Mouse (Mus musculus): ENCODE data around the gene Perm1. TPM values are rescaled to one million over a fixed set of nuclear protein-coding genes. Genes with fewer than 3 reads are reported as not detected.

The Perm1 gene
- under 1 TPM; 0.25 to 0.33 TPM for total RNA-seq (2021)
- long read RNA-seq, experiment 1: 0 reads
- long read RNA-seq, experiment 2, partial matches to known transcripts: 0 of 1 reads
- long read RNA-seq, experiment 2, other reads (novel, unspliced or antisense): 1 of 1 reads

DNA sequence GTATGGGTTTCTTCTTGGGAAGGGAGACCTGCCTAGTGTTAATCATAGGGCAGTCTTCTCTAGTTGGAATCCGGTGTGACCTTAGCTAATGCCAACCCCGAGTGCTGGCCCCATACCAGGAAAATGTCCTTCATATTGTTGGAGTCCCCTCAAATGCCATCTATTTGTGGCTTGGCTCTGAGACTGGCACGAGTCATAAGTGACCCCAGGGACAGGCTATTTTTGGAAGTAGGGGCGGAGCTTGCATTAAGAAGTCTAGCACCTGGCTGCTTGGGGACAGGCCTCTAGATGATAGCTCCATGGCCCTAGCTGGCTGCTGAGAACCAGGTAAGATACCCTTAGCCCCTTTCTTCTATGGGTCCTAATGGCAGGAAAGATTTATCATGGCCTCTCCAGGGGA, at the start of gene Perm1:
Gene Perm1, plus strand, starts transcription at position 220 of the 400 bp plus-strand sequence.
- no peak for DNase-seq (ENCODE audit: low spot score in 2 of 2)

DNA sequence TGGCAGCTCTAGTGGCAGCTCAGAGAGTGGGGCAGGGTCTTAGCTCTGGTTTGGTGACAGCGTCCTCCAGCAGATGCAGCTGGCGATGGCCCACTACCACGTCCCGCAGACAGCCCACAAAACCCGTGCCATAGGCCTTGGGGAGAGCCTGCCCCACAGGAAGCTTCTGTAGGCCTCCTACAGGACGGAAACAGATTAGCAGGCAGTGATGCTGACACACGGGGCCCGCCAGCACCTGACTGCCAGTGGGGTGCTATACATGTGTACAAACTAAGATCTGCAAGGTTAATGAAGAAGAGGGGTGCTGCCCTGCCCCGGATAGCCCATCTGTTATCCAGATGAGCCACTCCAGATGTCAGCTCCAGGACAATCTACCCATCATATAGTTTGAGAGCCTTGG, 49.2 kb upstream of the Perm1 start:
- DNase-seq (ENCODE audit: low spot score in 2 of 2): no peak

DNA sequence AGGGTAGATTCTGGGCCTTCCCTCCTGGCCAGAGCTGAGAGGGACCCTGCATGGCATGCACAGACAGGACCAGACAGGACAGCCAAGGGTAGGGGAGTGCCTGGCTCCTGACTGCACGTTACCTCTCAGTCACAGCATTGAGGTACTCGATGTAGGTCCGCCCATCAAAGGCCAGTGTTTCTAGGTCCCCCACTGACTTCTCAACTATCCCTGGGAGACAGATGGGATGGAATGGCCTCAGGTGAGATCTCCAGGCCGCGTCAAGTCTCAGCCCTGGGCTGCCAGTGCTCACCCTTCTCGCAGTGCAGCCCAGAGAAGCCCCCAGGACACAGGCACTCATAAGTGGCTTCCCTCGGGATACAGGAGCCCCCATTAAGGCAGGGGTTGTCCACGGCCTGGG, 47.1 kb upstream of the Perm1 start:
- peak in 1 of 2 experiments; percentile 0 for DNase-seq (ENCODE audit: low spot score in 2 of 2)

DNA sequence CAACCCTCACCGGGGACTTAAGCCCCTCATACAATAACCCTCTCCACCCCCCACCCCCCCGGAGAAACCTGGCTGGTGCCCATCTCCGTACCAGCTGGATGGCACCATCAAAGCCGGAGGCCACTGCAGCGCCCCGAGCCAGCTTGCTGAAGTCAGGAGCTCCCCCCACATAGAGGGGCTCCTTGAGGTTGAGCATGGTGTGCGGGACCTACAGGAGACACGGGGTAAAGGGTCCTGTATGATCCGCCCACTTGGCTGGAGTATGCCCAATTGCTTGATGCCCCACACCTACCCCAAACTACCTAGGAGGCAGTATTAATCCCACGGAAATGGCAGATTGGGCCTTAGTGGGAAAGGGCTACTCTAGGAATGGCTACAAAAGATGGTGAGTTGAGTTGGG, 46.5 kb upstream of the Perm1 start:
- DNase-seq (ENCODE audit: low spot score in 2 of 2): no peak

DNA sequence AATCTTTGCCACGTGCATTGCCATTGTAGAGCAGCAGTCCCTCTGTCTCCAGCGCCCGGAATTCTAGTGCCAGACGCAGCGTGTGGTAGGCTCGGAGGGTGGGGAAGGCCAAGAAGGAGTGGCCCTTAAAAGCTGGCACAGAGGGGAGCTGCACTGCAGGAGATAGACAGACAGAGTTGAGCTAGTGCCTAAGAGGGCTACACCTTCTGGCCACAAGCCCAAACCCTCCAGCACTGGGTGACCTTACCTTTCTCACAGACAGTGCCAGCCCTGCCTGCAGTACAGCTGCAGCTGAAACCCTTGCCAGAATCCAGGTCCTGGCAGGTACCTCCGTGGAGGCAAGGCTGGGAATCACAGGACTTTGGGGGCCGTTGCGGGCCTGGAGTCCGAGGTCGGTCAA, 43.8 kb upstream of the Perm1 start:
- no peak for DNase-seq (ENCODE audit: low spot score in 2 of 2)

DNA sequence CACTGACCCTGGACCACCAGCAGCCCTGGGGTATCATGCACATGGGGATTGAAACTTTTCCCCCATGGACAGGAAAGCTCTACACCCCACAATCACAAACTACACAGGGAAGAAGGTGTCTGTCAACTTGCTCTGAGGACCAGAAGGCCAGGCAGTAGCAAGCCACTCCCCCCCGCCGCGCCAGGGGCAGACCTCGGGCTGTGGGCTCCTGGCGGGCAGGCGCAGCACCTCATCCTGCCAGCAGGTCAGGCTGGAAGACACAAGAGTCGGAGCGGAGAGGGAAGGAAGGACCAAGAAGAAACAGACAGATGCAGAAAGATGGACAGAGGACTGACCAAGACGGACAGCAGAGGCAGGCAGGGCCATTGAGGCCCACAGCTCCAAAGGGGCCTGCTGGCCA, 38.0 kb upstream of the Perm1 start:
- DNase-seq (ENCODE audit: low spot score in 2 of 2): no peak

DNA sequence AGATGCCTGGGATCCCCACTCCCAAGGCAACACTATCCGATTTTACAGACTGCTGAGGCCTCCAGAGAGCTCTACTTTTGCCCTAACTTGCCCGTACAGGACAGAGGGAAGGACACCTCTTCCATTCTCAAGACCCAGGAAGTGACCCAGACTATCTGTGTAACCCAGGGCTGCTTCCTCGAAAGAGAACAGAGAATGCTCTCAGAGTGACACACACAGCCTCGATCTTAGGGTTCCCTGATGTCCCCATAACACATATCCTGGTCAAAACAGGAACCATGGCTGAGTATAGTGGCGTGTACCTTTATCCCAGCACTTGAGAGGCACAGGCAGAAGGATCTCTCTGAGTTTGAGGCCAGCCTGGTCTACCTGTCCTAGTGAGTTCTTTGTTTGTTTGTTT, 31.9 kb upstream of the Perm1 start:
- DNase-seq (ENCODE audit: low spot score in 2 of 2): no peak

DNA sequence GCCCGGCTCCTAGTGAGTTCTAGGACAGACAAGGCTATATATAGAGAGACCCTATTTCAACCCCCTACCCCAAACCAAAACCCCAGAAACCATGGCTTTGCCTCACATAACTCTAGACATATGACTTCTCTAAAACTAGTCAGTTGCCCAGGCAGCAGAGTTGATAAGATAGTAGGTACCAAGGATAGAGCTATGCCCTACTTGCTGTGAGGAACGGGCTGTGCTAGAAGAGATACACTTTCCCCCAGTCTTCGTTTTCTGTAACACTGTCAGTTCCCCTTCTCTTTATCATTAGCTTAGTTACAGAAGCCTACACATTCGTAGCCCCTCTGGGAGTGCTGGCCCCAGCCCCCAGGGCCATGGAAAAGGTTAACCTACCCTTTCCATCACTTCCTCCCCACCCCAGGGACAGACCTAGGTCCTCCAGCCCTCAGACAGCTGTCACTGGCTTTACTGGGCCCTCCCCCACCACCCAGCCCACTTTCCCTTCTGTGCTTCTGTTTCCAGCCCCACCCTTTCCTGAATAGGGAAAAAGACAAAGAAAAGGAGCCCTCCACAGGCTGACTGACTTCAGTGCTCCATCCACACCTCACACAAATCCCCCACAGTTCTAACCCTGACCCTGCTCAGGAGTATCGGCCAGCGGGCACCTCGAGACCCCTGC, 31.2 kb upstream of the Perm1 start:
- no peak for DNase-seq (ENCODE audit: low spot score in 2 of 2)

DNA sequence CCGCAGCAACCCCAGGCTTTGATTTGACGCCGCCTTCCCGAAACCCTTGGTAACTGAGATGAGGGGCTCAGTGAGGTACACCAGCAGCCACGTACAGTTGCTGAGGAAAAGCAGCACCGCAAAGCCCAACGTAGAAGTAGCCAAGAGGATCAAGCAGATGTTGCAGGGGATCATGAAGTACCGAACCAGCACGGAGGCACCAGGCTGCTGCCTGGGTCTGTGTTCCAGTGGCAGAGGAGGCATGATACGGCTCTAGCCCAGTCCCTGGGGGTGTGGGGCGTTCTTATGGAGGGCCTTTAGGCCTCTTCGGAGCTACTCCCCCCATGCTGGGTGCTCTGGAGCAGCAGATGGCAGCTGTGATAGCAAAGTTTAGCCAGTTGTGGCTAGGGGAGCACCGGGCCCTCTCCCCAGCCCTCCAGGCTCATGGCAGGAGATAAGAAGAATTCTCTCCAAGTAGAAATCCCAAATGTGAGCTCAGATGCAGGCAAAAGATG, 30.2 kb upstream of the Perm1 start:
- peak in 1 of 2 experiments; percentile 28 for DNase-seq (ENCODE audit: low spot score in 2 of 2)

DNA sequence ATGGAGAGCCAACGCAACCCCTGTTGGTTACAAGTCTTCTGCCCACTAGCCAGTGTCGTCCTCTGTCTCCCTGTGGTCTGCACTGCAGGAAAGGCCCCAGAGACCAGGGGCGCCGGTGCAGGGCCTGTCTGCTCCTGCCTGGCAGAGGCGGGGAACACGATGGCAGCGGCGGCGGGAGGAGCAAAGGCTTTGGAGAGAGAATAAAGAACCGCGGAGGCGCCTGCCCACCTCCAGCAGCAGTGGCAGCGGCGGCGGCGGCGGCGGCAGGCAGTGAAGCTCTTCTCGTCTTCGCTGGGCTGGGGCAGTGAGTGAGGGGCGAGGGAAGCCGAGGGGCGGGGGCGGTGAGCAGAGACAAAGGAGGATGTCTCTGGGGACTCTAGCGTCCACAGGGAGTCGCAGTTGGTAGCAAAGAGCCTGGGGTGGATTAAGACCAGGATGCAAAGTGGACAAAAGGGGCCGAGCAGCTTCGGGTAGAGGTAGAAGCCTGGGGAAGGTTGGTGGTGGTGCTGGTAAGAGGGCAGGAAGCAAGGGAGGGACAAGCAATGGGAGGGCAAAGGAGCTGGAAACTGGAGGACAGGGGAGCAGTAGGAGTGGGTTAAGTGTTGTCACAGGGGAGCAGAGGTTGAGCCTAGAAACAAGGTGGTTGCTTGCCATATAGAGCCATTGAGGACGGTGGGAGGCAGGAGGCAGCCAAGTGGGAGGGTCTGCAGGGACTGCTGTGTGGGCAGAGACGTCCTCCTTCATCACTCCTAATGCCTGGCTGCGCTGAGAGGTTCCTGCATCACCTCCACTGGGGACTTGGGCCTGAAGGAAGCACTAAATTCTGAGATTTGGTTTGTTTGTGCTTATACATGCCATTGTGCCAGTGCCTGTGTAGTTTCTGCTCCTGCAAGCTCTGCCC, 29.5 kb upstream of the Perm1 start:
- DNase-seq (ENCODE audit: low spot score in 2 of 2): peak; percentile 44 to 48

DNA sequence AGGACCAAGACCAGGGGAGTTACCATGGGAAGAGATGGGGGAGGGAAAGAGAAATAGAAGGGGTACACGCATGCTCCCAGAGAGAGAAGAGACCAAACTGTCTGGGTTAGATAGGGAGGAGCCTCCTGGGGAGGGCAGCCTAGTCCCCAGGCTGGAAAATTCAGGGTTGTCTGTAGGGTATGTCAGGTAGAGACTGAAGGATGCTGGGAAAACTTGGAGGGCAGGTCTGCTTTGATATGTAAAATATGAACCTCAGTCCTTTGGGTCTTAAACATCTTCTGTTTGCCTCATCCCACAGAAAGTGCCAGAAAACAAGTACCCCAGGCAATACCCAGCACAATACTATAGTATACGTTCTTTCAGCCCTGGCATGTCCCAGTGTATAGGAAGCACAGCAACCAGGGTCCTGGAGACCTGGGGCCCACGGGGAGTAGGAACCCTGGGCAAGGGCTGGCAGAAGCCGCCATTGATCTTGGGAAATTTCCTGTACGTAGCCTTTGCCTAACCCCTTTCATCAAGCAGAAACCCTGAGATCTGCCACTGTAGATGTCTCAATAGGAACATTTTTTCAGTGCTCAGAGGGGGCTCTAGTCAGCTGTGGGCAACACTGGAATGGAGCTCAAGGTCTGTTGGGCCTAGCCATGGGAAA, 27.4 kb upstream of the Perm1 start:
- no peak for DNase-seq (ENCODE audit: low spot score in 2 of 2)

DNA sequence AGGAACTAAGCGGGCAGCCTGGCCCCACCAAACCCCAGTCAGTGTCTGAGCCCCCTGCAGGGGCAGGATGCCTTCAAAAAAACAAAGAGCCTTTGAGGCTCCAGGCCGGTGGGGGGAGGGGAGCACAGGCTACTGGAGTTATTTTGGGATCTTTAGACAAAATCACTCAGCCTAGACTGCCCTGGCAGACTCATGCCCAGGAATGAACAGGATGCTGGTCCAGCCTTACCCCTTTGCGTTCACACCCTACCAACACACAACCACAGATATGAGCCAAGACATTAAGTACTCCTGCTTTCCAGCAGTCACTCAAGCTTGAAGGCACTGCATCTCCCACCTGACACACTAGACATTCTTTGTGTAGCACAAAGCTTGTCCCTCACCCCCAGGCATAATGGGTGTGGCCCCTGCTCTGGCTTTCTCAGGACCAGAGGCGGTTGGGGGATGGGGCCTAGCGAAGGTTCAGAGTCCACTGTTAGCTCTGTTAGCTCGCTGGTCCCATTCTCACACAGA, 26.8 kb upstream of the Perm1 start:
- peak; percentile 21 to 53 for DNase-seq (ENCODE audit: low spot score in 2 of 2)

DNA sequence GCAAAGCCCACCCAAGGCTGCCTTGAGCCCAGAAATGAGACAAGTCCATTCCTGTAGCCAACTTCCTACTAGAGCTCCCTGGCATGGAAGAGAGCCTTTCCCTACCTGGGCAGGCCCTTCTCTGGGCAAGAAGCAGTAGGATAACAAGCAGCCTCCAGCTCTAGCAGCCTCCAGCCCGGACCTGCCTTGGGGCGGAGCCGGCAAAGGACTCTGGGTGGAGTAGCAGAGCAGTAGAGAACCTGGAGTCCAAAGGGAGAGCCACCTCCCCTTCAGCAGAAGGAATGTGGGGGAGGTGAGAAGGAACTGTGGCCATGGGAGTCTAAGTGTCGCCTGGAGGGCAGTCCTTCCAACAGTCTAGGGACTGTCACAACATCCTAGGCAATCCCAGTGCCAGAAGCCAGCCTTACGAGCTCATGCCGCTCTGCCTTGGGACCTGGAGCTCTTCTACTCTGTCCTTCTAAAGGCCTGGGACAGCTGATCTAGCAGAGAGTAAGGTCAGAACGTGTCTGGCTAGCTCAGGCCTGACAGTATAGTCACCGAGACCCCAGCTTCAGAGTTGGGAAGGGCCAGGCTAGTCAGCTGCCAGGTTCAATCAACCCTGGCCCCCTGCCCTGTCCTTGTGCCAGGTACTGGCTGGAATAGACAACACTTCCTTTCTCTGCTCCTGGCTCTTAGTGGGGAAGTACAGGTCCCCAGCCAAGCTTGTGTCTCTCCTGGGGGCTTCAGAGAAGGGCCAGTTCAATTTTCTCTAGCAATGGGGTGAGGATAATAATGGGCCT, 23.1 kb upstream of the Perm1 start:
- DNase-seq (ENCODE audit: low spot score in 2 of 2): peak; percentile 42 to 64

DNA sequence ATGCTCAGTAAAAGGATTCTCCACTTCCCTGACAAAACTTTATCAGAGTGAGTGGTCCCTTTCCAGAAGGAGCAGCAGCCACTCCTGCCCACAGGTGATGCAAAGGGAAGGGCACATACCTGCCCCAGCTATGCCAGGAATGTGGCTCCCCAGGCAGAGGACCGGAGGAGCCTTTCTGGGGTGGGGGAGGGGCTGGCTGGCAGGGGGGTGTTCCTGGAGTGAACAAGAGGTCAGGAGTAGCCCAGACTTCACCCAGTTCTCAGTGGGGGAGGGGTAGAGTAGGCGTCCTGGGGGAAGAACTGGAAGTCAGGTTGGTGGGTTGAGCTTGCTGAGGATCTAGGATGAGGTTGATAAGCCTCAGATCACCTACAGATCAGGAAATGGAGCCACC, 22.5 kb upstream of the Perm1 start:
- DNase-seq (ENCODE audit: low spot score in 2 of 2): no peak

DNA sequence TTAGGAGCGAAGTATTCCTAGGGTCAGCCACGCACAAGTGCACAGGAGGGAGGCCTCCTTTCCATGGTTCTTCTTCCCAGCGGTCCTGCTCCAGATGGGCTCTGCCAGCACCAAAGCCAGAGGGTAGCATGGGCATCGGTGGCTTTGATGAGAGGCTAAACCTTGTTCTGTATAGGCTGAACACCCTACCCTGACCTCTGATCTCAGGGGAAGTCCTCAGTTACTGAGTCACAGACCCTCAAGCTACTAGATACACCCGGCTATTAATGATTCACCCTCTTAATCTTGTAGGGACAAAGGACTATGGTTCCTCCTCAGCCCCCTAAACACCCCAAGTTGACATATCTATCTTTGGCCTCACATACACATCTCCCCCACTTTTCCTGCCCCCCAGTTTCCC, 21.8 kb upstream of the Perm1 start:
- no peak for DNase-seq (ENCODE audit: low spot score in 2 of 2)

DNA sequence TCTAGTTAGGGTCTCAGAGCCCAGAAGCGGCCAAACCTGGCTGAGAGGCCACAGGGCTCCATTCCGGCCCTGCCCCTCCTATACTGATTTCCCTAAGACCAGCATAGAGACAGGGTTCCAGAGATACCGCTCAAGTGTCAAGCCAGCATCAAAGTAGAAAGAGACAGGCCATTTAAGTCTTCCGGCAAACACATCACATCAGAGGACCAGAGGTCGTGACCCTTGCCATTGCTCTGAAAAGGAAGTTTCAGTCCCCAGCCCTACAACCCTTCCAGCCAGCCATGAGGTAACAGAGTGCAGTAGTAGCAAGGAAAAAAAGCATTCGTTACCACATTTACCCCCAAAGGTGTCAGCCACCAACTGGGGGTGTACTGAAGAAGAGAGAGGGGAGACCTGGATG, 21.3 kb upstream of the Perm1 start:
- no peak for DNase-seq (ENCODE audit: low spot score in 2 of 2)

DNA sequence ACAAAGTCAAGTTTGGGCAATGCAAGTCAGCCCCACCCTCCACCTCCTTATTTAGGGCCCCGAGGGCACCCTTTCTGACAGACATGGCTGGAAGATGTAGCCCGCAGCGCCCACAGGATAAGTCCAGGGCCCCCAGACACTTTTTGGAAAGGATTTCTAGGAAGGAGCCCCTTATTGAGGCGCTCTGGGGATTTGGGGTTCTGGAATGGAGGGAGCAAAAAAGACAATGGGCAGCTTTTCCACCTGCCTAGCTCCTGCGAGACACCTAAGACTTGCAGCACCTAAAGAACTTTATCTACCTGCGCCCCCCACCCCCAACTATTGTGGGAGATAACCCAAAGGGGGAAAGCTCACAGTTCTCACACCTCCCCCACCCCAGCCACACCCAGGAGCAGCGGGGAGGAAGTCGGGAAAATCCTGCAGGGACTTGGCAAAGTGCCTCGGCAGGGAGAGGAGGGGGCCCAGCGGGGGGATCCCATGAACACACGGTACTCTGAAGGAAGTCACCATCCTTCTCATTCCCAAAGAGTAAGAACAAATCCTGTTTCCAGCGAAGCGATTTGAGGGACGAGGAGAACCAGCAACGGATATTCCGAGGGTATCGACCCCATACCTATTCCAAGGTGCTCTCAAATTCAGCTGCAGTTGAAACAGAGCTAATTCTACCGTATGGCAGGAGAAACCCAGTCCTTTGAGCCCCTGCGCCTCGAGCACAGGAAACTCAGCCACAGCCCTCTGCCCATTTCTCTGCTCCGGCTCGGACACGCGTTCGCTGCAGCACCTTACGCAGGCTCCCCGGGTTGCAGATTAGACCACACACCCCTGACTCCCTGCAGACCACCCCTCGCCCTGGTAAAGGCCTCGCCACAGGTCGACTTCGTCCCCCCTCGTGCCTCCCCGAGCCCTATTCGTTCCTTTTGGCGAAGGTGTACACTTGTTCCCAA, 19.5 kb upstream of the Perm1 start:
- DNase-seq (ENCODE audit: low spot score in 2 of 2): peak; percentile 40 to 49

DNA sequence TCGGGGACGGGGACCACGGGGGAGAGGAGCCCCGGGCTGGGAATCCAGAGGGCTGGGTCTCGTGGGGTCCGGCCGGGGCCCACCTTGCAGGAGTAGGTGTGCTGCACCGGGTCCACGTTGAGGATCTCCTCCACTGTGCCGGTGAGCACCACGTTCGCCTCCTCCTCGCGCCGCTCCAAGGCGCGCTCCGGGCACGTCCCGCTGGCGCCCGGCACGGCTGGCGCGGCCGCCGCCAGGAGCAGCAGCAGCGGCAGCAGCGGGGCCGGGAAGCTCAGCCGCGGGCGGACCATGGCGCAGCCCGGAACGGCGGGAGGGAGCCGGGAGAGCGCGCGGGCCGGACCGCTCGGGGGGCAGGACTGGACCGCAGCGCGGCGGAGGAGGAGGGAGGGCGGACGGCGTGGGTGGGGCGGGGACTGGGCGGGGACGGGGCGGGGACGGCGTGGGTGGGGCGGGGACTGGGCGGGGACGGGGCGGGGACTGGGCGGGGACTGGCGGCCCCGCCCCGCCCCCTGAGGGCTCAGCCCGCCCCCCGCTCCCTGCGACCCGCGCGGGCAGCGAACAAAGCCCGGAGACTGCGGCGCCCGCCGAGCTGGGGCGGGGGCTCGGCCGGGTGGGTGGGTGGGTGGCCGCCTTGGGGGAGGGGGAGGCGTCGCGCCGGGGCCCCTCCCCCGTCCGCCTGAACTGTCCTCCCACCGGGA, 18.4 kb upstream of the Perm1 start, which contains the start of gene Agrn:
Gene Agrn, minus strand, starts transcription at position 358 of the 698 bp plus-strand sequence.
- DNase-seq (ENCODE audit: low spot score in 2 of 2): peak; percentile 43 to 48

DNA sequence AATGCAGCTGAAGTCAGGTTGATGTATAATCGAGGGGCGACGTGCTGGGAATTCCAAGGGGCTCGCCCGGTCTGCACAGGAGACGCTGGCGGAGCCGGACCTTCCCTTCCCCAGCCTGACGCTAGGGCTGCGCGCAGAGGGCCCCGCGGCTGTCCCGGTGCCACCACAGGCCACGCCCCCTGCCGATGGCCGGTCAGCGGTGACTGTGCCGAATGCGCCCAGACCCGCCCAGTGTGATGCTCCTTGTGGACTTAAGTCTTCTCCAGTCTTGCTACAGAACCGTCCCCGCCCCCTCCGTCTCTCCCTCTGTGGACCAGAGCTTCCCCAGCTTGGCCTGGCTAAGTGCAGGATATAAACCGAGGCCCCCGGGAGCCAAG, 17.9 kb upstream of the Perm1 start:
- peak; percentile 76 to 78 for DNase-seq (ENCODE audit: low spot score in 2 of 2)

Measured in layer of hippocampus, postnatal 14 days (tissue).